Mouse (Mus musculus) forebrain, embryonic 16.5 days (tissue): ENCODE data around the gene Zfp958. TPM values are rescaled to one million over a fixed set of nuclear protein-coding genes. Genes with fewer than 3 reads are reported as not detected.
"Not testable (repeated sequence)": the region's sequence is repeated elsewhere in the genome, so short reads cannot be mapped to it uniquely, and the experiment has no call there.

Experiments used
- ATAC-seq: fragments of 200-750 bp; cut with Nextera tagmentation; 2 replicates; pipeline ENCODE4 v1.8.0; 2017; ENCODE audit warnings: mild to moderate bottlenecking, moderate library complexity
- H3K27ac ChIP-seq: fragments of 300-500 bp; sonication (generic); 2 replicates; pipeline ENCODE4 v1.5.1; 2014; ENCODE audit warnings: low read length, control low read depth
- H3K27me3 ChIP-seq: fragments of 300-500 bp; sonication (generic); replicated peaks from 2 replicates; pipeline ENCODE4 v1.6.1; 2014; ENCODE audit warnings: low read length; ENCODE audit not compliant: control insufficient read depth, insufficient read depth
- H3K36me3 ChIP-seq: fragments of 300-500 bp; sonication (generic); 2 replicates; pipeline ENCODE4 v1.6.1; 2014; ENCODE audit not compliant: control insufficient read depth, insufficient read depth
- H3K4me1 ChIP-seq: fragments of 300-500 bp; sonication (generic); replicated peaks from 2 replicates; pipeline ENCODE4 v1.6.1; 2014; ENCODE audit warnings: low read length; ENCODE audit not compliant: control insufficient read depth, insufficient read depth
- H3K4me2 ChIP-seq: fragments of 300-500 bp; sonication (generic); 2 replicates; pipeline ENCODE4 v1.6.1; 2014; ENCODE audit warnings: mild to moderate bottlenecking, low read length, control low read depth
- H3K4me3 ChIP-seq: fragments of 300-500 bp; sonication (generic); replicated peaks from 2 replicates; pipeline ENCODE4 v1.5.1; 2014; ENCODE audit warnings: mild to moderate bottlenecking, low read length, control low read depth
- H3K9ac ChIP-seq: fragments of 300-500 bp; sonication (generic); replicated peaks from 2 replicates; pipeline ENCODE4 v1.6.1; 2014; ENCODE audit warnings: low read depth, low read length, control low read depth
- H3K9me3 ChIP-seq: fragments of 300-500 bp; sonication (generic); 2 replicates; pipeline ENCODE4 v1.6.1; 2016; ENCODE audit warnings: low read length; ENCODE audit not compliant: control insufficient read depth
- WGBS: fragments of 180-500 bp; shearing (Covaris S2); extraction: QIAGEN DNeasy Blood & Tissue Kit; methylation state at CpG from one replicate; pipeline ENCODE4 v1.1.7; 2014; 5-methylcytosine and 5-hydroxymethylcytosine counted together
- polyA plus RNA-seq: library from polyadenylated mRNA; unstranded; fragments of >200 nt; fragmentation: Nextera tagmentation; extraction: Ambion mirVana; gene quantifications from 2 replicates; pipeline ENCODE4 v1.2.1, GENCODE M21; 2015

Gene Zfp958
- 19.3 and 24.4 TPM in 2 replicates for polyA plus RNA-seq

GRCm38 (mm10) chr8:4612932-4613853 lies at the start of gene Zfp958:
Gene Zfp958 (plus strand): TSS chr8:4613167.
- peak within 1 kb of the TSS; percentile 73 for H3K4me2 ChIP-seq
- H3K4me3 ChIP-seq: peak within 1 kb of the TSS; percentile 99
- no peaks in the 10 kb centered on the region for H3K9me3 ChIP-seq
- H3K4me1 ChIP-seq: peaks cover 10% of the 10 kb centered on the region
- peak within 1 kb of the TSS; percentile 96 for H3K9ac ChIP-seq
- under 1% methylated on average over 25 of the region's 25 CpGs for WGBS
- no peaks in the 10 kb centered on the region for H3K27me3 ChIP-seq
- ATAC-seq: peak; percentile 100
- H3K36me3 ChIP-seq: no peaks in the 10 kb centered on the region
- peak within 1 kb of the TSS; percentile 94 for H3K27ac ChIP-seq

GRCm38 (mm10) chr8:4581986-4582385 lies 31.0 kb upstream of the Zfp958 start:
- no peaks in the 10 kb centered on the region for H3K9me3 ChIP-seq
- no peak for ATAC-seq
- no peaks in the 10 kb centered on the region for H3K36me3 ChIP-seq
- H3K27me3 ChIP-seq: no peaks in the 10 kb centered on the region
- no peak overlapping the region for H3K27ac ChIP-seq
- 63% methylated on average over 3 of the region's 3 CpGs for WGBS
- no peak overlapping the region for H3K4me2 ChIP-seq
- no peak overlapping the region for H3K4me3 ChIP-seq
- H3K9ac ChIP-seq: no peak overlapping the region
- H3K4me1 ChIP-seq: no peaks in the 10 kb centered on the region

DNA sequence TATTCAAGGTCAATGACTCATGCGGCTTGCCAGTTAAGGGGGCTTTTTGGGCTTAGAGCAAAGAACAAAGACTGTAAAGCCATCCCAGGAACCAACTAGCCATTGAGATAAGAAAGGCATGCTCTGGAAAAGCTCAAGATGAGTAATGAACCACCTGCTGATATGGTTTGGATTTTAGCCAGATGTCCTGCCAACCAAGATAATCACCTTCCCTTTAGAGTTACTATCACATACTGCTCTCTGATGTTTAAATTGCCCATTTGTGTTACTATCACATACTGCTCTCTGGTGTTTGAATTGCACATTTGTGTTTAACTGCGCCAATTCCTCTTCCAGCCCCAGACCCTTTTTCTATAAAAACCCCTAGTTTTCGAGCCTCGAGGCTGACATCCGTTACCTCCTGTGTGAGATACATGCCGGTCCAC lies 30.2 kb upstream of the Zfp958 start:
- Histone ChIP-seq H3K4me1 (no peaks in the 10 kb centered on the region), H3K27ac (no peak overlapping the region), H3K4me2 (no peak overlapping the region), H3K4me3 (no peak overlapping the region), H3K9ac (no peak overlapping the region), H3K36me3 (no peaks in the 10 kb centered on the region), H3K9me3 (no peaks in the 10 kb centered on the region), H3K27me3 (no peaks in the 10 kb centered on the region)
- 73% methylated on average over 6 of the region's 6 CpGs for WGBS
- no peak for ATAC-seq

DNA sequence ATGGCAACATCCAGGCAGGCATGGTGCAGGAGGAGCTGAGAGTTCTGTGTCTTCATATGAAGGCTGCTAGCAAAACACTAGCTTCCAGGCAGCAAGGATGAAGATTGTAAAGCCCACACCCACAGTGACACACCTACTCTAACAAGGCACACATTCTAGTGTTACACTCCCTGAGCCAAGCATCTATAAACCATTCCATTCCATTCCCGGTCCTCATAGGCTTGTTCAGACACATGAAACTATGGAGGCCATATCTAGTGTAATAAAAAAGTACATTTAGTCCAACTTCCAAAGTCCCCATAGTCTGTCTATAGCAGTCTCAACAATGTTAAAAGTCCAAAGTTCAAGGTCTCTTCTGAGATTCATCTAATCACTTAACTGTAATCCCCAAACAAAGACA lies 28.3 kb upstream of the Zfp958 start:
- WGBS: 92% methylated on average over 1 of the region's 1 CpGs
- Histone ChIP-seq H3K27me3 (no peaks in the 10 kb centered on the region), H3K4me2 (no peak overlapping the region), H3K27ac (no peak overlapping the region), H3K9ac (no peak overlapping the region), H3K9me3 (no peaks in the 10 kb centered on the region), H3K36me3 (no peaks in the 10 kb centered on the region), H3K4me1 (0 out of 2 replicates have a peak, but pooled peaks cover 2% of the 10 kb centered on the region), H3K4me3 (no peak overlapping the region)
- ATAC-seq: no peak

DNA sequence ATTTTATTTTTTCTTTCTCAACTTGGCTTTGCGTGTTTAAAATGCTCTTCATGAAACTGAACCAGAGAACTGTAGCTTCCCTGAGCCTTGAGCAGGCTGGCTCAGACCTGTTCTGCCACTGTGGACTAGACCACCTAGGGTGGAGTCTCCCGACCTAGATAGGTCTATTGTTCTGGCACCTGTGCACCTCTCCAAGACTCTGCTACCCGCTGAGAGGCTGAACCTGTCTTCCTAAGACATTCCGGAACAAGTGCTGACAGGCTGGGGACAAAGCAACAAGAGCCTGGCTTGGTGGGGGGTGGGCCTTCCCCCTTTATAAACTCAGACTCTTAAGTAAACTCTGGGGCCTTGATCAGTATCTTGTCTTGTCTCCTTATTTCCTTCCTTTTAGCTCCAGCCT lies 26.6 kb upstream of the Zfp958 start:
- ATAC-seq: no peak
- no peak overlapping the region for H3K9ac ChIP-seq
- no peak overlapping the region for H3K27ac ChIP-seq
- 0 out of 2 replicates have a peak, but pooled peaks cover 2% of the 10 kb centered on the region for H3K4me1 ChIP-seq
- WGBS: 23% methylated on average over 4 of the region's 4 CpGs
- H3K9me3 ChIP-seq: no peaks in the 10 kb centered on the region
- no peak overlapping the region for H3K4me3 ChIP-seq
- no peaks in the 10 kb centered on the region for H3K36me3 ChIP-seq
- H3K27me3 ChIP-seq: no peaks in the 10 kb centered on the region
- H3K4me2 ChIP-seq: no peak overlapping the region

- no peak overlapping the region for H3K27ac ChIP-seq
- H3K27me3 ChIP-seq: no peaks in the 10 kb centered on the region
- WGBS: 40% methylated on average over 9 of the region's 9 CpGs
- H3K4me2 ChIP-seq: no peak overlapping the region
- no peaks in the 10 kb centered on the region for H3K9me3 ChIP-seq
- no peaks in the 10 kb centered on the region for H3K36me3 ChIP-seq
- H3K4me3 ChIP-seq: no peak overlapping the region
- peak; percentile 63 for ATAC-seq
- H3K9ac ChIP-seq: peak overlapping the region; percentile 35; the same call in 1 of the 2 replicates
- H3K4me1 ChIP-seq: 0 out of 2 replicates have a peak, but pooled peaks cover 2% of the 10 kb centered on the region
These were observed 24.6 kb upstream of the Zfp958 start for GRCm38 (mm10) chr8:4588165-4589000.

DNA sequence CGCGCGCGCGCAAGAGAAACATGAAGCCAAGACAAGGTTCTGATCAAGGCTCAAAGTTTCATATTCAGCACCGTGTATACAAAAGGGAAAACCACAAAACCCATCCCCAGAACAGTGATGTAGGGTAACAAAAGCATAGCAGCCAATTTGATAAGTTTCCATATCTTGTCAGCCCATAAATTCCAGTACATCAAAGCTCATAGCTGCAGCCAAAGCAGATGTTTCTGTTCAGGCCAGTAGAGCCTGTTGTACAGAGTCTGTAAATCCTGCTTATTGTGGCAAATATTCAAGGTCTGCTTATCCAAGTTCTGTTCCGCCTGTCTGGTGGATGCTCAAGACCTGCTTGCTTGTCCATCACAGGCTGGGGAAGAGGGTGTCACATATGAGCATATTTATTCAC lies 4.1 kb upstream of the Zfp958 start:
- no peak for ATAC-seq
- Histone ChIP-seq H3K9me3 (no peaks in the 10 kb centered on the region), H3K9ac (no peak overlapping the region), H3K4me3 (no peak overlapping the region), H3K27ac (no peak overlapping the region), H3K27me3 (no peaks in the 10 kb centered on the region), H3K4me2 (no peak overlapping the region), H3K36me3 (no peaks in the 10 kb centered on the region), H3K4me1 (peaks cover 3% of the 10 kb centered on the region)
- WGBS: 98% methylated on average over 7 of the region's 7 CpGs

GRCm38 (mm10) chr8:4611626-4612175 lies 1.3 kb upstream of the Zfp958 start:
- H3K9me3 ChIP-seq, H3K4me3 ChIP-seq, H3K4me2 ChIP-seq, H3K27me3 ChIP-seq, H3K27ac ChIP-seq, H3K9ac ChIP-seq, H3K36me3 ChIP-seq, ATAC-seq: not testable (repeated sequence)
- H3K4me1 ChIP-seq: peaks cover 10% of the 10 kb centered on the region
- 67% methylated on average over 4 of the region's 4 CpGs for WGBS

- H3K27me3 ChIP-seq: no peaks in the 10 kb centered on the region
- H3K9me3 ChIP-seq: peaks cover 33% of the 10 kb centered on the region
- no peaks in the 10 kb centered on the region for H3K4me1 ChIP-seq
- H3K4me2 ChIP-seq: no peak overlapping the region
- 94% methylated on average over 1 of the region's 1 CpGs for WGBS
- no peak overlapping the region for H3K4me3 ChIP-seq
- H3K9ac ChIP-seq: no peak overlapping the region
- no peak overlapping the region for H3K27ac ChIP-seq
- H3K36me3 ChIP-seq: peaks cover 63% of the 10 kb centered on the region
- ATAC-seq: no peak
These were observed 14.4 kb downstream of the Zfp958 start for GRCm38 (mm10) chr8:4627349-4627748.
